Mouse (Mus musculus): ENCODE measurements around the gene Nrap.

Gene Nrap

GRCm38 (mm10) chr19:56396227-56396626, 6.4 kb upstream of the Nrap start:
- no peak for DNase-seq

GRCm38 (mm10) chr19:56395183-56395935, 5.5 kb upstream of the Nrap start:
- no peak for DNase-seq

GRCm38 (mm10) chr19:56393311-56393866, 3.6 kb upstream of the Nrap start:
- no peak for DNase-seq

- no peak for DNase-seq
Measured at GRCm38 (mm10) chr19:56391307-56392046, 1.6 kb upstream of the Nrap start.

GRCm38 (mm10) chr19:56389176-56389575, 661 bp downstream of the Nrap start:
- no peak for DNase-seq

GRCm38 (mm10) chr19:56387726-56388302, 2.0 kb downstream of the Nrap start:
- DNase-seq, result no peak

GRCm38 (mm10) chr19:56386095-56386494, 3.7 kb downstream of the Nrap start:
- no peak for DNase-seq

GRCm38 (mm10) chr19:56385546-56385945, 4.3 kb downstream of the Nrap start:
- no peak for DNase-seq

- no peak for DNase-seq
Measured at GRCm38 (mm10) chr19:56381407-56381806, 8.4 kb downstream of the Nrap start.

- no peak for DNase-seq
Measured at GRCm38 (mm10) chr19:56380341-56380740, 9.5 kb downstream of the Nrap start.

GRCm38 (mm10) chr19:56378554-56379172, 11.2 kb downstream of the Nrap start:
- no peak for DNase-seq

GRCm38 (mm10) chr19:56378007-56378406, 11.8 kb downstream of the Nrap start:
- DNase-seq, result no peak

- no peak for DNase-seq
Measured at GRCm38 (mm10) chr19:56374011-56374410, 15.8 kb downstream of the Nrap start.

GRCm38 (mm10) chr19:56373246-56373645, 16.6 kb downstream of the Nrap start:
- DNase-seq, result no peak

GRCm38 (mm10) chr19:56372226-56372625, 17.6 kb downstream of the Nrap start:
- no peak for DNase-seq

- no peak for DNase-seq
Measured at GRCm38 (mm10) chr19:56370389-56371150, 19.3 kb downstream of the Nrap start.

GRCm38 (mm10) chr19:56368912-56369311, 20.9 kb downstream of the Nrap start:
- no peak for DNase-seq

GRCm38 (mm10) chr19:56367778-56368177, 22.1 kb downstream of the Nrap start:
- DNase-seq, result no peak

- DNase-seq, result no peak
Measured at GRCm38 (mm10) chr19:56366625-56367024, 23.2 kb downstream of the Nrap start.

GRCm38 (mm10) chr19:56366168-56366567, 23.7 kb downstream of the Nrap start:
- no peak for DNase-seq

GRCm38 (mm10) chr19:56364563-56364962, 25.3 kb downstream of the Nrap start:
- no peak for DNase-seq

- DNase-seq, result no peak
Measured at GRCm38 (mm10) chr19:56363721-56364460, 25.9 kb downstream of the Nrap start.
